Mouse (Mus musculus): ENCODE measurements at regions not wholly inside any gene's neighbourhood (a gene's known extent, or its start where the extent isn't known, plus 50 kb on each side); places are given as distances from the start of the nearest gene placed in this dataset.
A peak's percentile ranks its signal among the peaks of the same experiment; 100 is the strongest.
"Not testable (repeated sequence)": the region's sequence is repeated elsewhere in the genome, so short reads cannot be mapped to it uniquely, and the experiment has no call there.

- no peak for DNase-seq
Observed at GRCm38 (mm10) chr5:13654173-13654572, 137.2 kb upstream of the Speer3 start.

GRCm38 (mm10) chr5:13658301-13658700 lies 133.1 kb upstream of the Speer3 start:
- DNase-seq, result not testable (repeated sequence)

- DNase-seq, result no peak
Observed at GRCm38 (mm10) chr5:13659514-13659913, 131.9 kb upstream of the Speer3 start.

- peak; percentile 86 for DNase-seq
Observed at GRCm38 (mm10) chr5:13667444-13667843, 124.0 kb upstream of the Speer3 start.

GRCm38 (mm10) chr5:13668840-13669239 lies 122.6 kb upstream of the Speer3 start:
- peak; percentile 27 for DNase-seq

- no peak for DNase-seq
Observed at GRCm38 (mm10) chr5:13690929-13691806, 100.3 kb upstream of the Speer3 start.

GRCm38 (mm10) chr5:13694847-13695246 lies 96.6 kb upstream of the Speer3 start:
- DNase-seq, result no peak
